Mouse (Mus musculus) CD4-positive, CD25-positive, alpha-beta regulatory T cell (primary cell): ENCODE measurements around the gene Arpc1a. TPM values are rescaled to one million over a fixed set of nuclear protein-coding genes. Genes with fewer than 3 reads are reported as not detected.

Source experiments
- polyA plus RNA-seq: library from polyadenylated mRNA; unstranded; fragments of 100-300 nt; shearing (Covaris generic); gene quantifications from one replicate; pipeline ENCODE4 v1.2.1, GENCODE M21; 2017

Gene Arpc1a
- polyA plus RNA-seq, result 73.3 TPM

DNA sequence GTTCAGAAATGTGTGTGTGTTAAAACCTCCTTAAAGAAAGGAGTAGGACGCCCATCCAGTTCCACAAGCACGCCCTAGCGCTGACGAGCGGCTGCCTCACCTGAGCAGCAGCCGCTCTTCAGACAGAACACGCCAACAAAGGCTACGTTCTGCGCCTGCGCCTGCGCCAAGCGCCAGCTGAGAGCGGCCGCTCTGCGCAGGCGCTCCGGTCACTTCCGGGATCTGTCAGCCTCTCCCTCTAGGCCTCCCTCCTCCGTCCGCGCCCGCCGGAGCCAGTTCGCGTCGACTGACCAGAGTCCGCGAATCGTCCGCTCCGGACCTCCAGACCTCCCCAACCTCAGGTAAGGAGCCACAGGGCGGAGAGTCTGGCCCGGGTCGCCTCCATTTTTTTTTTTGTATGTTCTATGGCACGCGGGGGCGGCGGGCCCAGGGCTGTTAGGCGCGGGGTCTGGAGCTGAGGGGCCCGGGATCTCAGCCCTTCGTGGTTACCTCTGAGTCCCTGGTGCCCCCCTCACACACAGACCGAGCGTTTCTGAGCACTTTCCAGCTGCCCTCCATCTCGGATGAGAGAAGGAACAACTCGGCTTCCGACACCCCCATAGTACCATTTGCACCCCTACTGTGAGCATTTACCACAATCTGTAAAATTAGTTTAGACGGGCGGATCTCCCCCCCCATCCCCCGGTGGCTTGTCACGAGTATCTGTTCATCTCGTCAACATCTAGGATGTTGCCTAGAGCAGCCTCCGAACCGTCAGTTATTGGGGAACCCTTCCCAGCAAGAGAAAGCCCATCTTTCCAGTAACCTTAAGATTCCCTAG lies at the start of gene Arpc1a, which contains the start of gene Kpna7:
Gene Arpc1a (plus strand): TSS at position 199 of the 820 bp plus-strand sequence.
Gene Kpna7 (minus strand): TSS at position 399 of the 820 bp plus-strand sequence.

DNA sequence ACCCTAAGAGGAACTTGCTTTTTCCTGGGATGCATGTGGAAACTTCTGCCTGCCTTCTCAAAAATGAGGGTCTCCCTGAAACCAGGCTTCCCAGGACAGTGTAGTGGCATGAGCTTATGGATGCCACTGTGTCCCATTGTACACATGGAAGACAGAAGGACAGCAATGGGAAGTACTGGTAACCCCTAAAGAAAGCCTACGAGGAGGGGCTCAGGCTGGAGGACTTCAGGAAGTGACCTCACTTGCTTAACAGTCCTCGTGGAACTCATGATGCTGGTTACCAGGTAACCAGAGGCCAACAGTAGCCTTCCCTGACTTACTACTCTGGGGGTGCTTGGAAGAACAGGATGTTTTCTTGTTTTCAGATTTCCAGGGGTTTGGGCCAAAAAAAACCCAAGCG lies 40.9 kb upstream of the Arpc1a start, which contains the start of gene 1700018F24Rik:
Gene 1700018F24Rik (plus strand): TSS at position 301 of the 400 bp plus-strand sequence.

DNA sequence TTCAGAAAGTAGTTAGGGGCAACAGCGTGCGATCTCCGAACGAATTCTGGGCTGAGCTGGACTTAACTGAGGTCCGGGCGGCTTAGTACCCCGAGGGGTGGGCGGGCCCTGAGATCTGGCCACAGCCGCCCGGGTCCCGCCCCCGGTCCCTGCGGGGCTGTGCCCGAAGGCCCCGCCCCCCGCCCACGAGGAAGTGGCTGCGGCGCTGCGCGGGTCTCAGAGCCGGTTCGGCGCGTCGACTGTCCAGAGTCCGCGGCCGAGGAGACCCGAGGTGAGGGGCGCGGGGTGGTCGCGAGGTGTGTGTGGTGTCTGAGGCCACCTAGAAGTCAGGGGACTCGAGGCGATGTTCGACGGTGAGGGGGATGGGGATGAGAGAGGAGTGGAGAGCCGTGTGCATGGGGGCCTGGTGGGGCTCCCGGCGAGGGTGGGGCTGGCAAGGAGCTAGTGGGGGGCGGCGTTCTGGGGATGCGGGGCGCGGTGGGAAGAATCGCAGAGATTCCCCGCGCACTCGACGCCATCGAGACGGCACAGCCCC lies 30.5 kb downstream of the Arpc1a start, which contains the start of gene Arpc1b:
Gene Arpc1b (plus strand): TSS at position 145 of the 535 bp plus-strand sequence.

DNA sequence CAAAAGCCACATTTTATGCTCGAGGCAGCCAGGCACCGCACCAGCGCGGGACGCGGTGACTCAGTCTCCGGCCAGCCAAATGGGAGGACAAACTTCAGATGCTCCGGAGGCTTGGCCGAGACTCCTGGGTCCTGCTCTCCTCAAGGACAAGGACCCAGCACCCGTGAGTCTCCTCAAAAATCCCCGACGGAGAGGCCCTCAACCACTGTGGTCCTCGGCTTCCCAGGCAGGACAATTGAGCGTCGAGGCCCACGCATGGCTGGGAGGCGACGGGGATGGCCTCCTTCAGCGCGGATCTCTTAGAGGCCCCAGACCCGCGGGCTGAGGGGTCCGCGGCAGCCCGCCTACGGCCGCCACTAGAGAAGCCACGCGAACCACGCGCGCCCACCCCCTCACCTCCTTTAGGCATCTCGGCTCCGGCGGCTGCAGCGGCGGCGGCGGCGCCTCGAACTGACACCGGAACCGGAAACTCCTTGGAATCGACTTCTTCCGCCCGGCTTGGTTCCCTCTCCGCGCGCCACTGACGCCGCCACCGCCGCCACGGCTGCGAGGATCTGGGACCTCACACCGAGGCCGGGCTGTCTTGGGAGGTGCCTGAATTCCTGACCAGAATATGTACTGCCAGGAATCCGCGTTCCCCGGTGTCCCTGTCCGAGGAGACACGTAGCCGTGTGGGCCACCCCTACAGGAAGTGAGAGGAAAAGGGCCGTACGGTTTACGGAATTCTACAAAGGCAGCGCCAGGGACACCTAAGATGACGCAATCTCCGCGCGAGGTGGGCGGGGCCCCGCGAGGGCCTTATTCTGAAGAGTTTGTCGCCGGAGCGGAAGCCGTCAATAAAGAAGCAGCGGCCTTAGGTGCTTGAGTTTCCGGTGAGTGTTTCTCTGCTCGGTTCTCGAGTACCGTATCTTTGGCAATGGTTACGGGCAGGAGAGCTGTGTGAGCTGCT lies 56.2 kb downstream of the Arpc1a start, which contains the start of the genes Pdap1 and Bud31:
Gene Pdap1 (minus strand): TSS at position 668 of the 949 bp plus-strand sequence.
Gene Bud31 (plus strand): TSS at position 792 of the 949 bp plus-strand sequence.

Other genes with a start within 250 kb of the Arpc1a start
- 40.0 TPM for gene Smurf1, start 118.0 kb upstream of the Arpc1a start, polyA plus RNA-seq
- not detected for gene Gm4871, start 51.1 kb upstream of the Arpc1a start, polyA plus RNA-seq
- gene 1700018F24Rik, start 40.8 kb upstream of the Arpc1a start, polyA plus RNA-seq, result not detected
- not detected for gene Kpna7, start 200 bp downstream of the Arpc1a start, polyA plus RNA-seq
- gene Arpc1b, start 30.4 kb downstream of the Arpc1a start, polyA plus RNA-seq, result 1,015 TPM
- 52.6 TPM for gene Pdap1, start 56.4 kb downstream of the Arpc1a start, polyA plus RNA-seq
- gene Bud31, start 56.5 kb downstream of the Arpc1a start, polyA plus RNA-seq, result 167 TPM
- 26.4 TPM for gene Ptcd1, start 83.3 kb downstream of the Arpc1a start, polyA plus RNA-seq
- gene Cpsf4, start 83.4 kb downstream of the Arpc1a start, polyA plus RNA-seq, result 40.7 TPM
- gene Atp5j2, start 108.2 kb downstream of the Arpc1a start, polyA plus RNA-seq, result 373 TPM
- 25.8 TPM for gene Zkscan14, start 118.0 kb downstream of the Arpc1a start, polyA plus RNA-seq
- 7.1 TPM for gene Zkscan5, start 120.7 kb downstream of the Arpc1a start, polyA plus RNA-seq
- 48.5 TPM for gene Zfp655, start 147.9 kb downstream of the Arpc1a start, polyA plus RNA-seq
- 1.1 TPM for gene Zscan25, start 196.7 kb downstream of the Arpc1a start, polyA plus RNA-seq